In genomic region chr10:43479436-43480157, GRCm38 (mm10) we compare ENCODE assay signal across 8 mouse cellular contexts. TPM values are rescaled to one million over a fixed set of nuclear protein-coding genes. Genes with fewer than 3 reads are reported as not detected.
DNase-seq lines count a peak whose midpoint lies in the region; ATAC-seq lines count a peak whose summit lies in the region.

No protein-coding gene starts in this region.

- H3K4me1 ChIP-seq in hindbrain, embryonic 11.5 days (replicated peaks; ENCODE audit: control insufficient read depth, insufficient read depth, low read length) = no peaks in the 10 kb centered on the region; the same call in 1 of the 2 replicates

- peak overlapping the region; percentile 99 for H3K9ac ChIP-seq in hindbrain, embryonic 11.5 days (ENCODE audit: low read depth, low read length)

- peak; percentile 78 for ATAC-seq in frontal cortex, adult (ENCODE audit: low TSS enrichment)
- ATAC-seq in hindbrain, embryonic 11.5 days (ENCODE audit: low FRiP score) = peak; percentile 74

- H3K27me3 ChIP-seq in hindbrain, embryonic 11.5 days (ENCODE audit: control insufficient read depth, insufficient read depth, low read length) = no peaks in the 10 kb centered on the region

- WGBS in hindbrain, embryonic 11.5 days = under 1% methylated on average over 34 of the region's 103 CpGs

- H3K36me3 ChIP-seq in hindbrain, embryonic 11.5 days (ENCODE audit: control insufficient read depth, insufficient read depth, low read length) = no peaks in the 10 kb centered on the region

- DNase-seq in Muller cell, postnatal 12 days (ENCODE audit: inconsistent ontology term) = peak; percentile 91
- peak; percentile 64 for DNase-seq in cerebellum, adult 9-10 months
- DNase-seq in hindbrain, embryonic 11.5 days (ENCODE audit: low spot score) = peak; percentile 91
- DNase-seq in layer of hippocampus, postnatal 36 days = peak; percentile 83 to 84
- peak; percentile 87 for DNase-seq in lung, postnatal 25 days (ENCODE audit: low spot score)
- DNase-seq in retina, adult 2 months (ENCODE audit: low read depth, low spot score) = peak; percentile 56
- peak; percentile 87 to 90 for DNase-seq in thymus, postnatal 36 days

- H3K4me3 ChIP-seq in hindbrain, embryonic 11.5 days (ENCODE audit: low read depth, low read length) = peak overlapping the region; percentile 85

- H3K9me3 ChIP-seq in hindbrain, embryonic 11.5 days (ENCODE audit: control insufficient read depth, low read length) = no peaks in the 10 kb centered on the region

- H3K27ac ChIP-seq in hindbrain, embryonic 11.5 days (ENCODE audit: low read depth, low read length) = peak overlapping the region; percentile 99

- H3K4me2 ChIP-seq in hindbrain, embryonic 11.5 days (replicated peaks; ENCODE audit: low read depth, low read length) = peak overlapping the region; percentile 98

RNA-seq across cellular contexts. Expression of gene Bend3, which starts 1.0 kb away (rescaled TPM):
- polyA plus RNA-seq in hindbrain, embryonic 11.5 days (2014; fragmentation: Nextera tagmentation; extraction: Ambion mirVana) = 8.7 and 8.8 TPM in 2 replicates
- total RNA-seq in layer of hippocampus, postnatal 36 days (2021) = 1 to 10 TPM; 5.1 to 5.4 TPM

RNA-seq across cellular contexts. Expression of gene Gm9803, which starts 44.3 kb away (rescaled TPM):
- 9.6 and 16.8 TPM in 2 replicates for polyA plus RNA-seq in hindbrain, embryonic 11.5 days (2014; fragmentation: Nextera tagmentation; extraction: Ambion mirVana)
- 1 to 10 TPM; 3.2 to 7.6 TPM for total RNA-seq in layer of hippocampus, postnatal 36 days (2021)

Comparison
In these comparisons a context has a peak if more than half of its experiments do, and no peak if none do; other contexts are left out.
1. Peak in every context shown above with its lines: DNase-seq, ATAC-seq, H3K4me3 ChIP-seq and H3K27ac ChIP-seq.